Mouse (Mus musculus): ENCODE data around the gene Ptprn.
"Not testable (repeated sequence)": the region's sequence is repeated elsewhere in the genome, so short reads cannot be mapped to it uniquely, and the experiment has no call there.

The Ptprn gene

GRCm38 (mm10) chr1:75244175-75244826, 20.0 kb downstream of the Ptprn start:
- peaks cover 2% of the 10 kb centered on the region; the same call in 1 of the 2 replicates for H3K36me3 ChIP-seq (ENCODE audit: control insufficient read depth, insufficient read depth, low read length, poor library complexity, severe bottlenecking)
- no peaks in the 10 kb centered on the region for H3K27me3 ChIP-seq (ENCODE audit: control insufficient read depth, insufficient read depth, low read length, poor library complexity, severe bottlenecking)
- no peak for DNase-seq (ENCODE audit: low read depth, low spot score)

- DNase-seq (ENCODE audit: low read depth, low spot score) = no peak
- H3K36me3 ChIP-seq (ENCODE audit: control insufficient read depth, insufficient read depth, low read length, poor library complexity, severe bottlenecking) = peaks cover 2% of the 10 kb centered on the region; the same call in 1 of the 2 replicates
- H3K27me3 ChIP-seq (ENCODE audit: control insufficient read depth, insufficient read depth, low read length, poor library complexity, severe bottlenecking) = no peaks in the 10 kb centered on the region
Measured at GRCm38 (mm10) chr1:75243411-75243810, 20.9 kb downstream of the Ptprn start.

GRCm38 (mm10) chr1:75239591-75239990, 24.7 kb downstream of the Ptprn start:
- no peak for DNase-seq (ENCODE audit: low read depth, low spot score)
- Histone ChIP-seq H3K27me3 (ENCODE audit: control insufficient read depth, insufficient read depth, low read length, poor library complexity, severe bottlenecking) (no peaks in the 10 kb centered on the region), H3K36me3 (ENCODE audit: control insufficient read depth, insufficient read depth, low read length, poor library complexity, severe bottlenecking) (peaks cover 2% of the 10 kb centered on the region; the same call in 1 of the 2 replicates)

- Histone ChIP-seq H3K27me3 (ENCODE audit: control insufficient read depth, insufficient read depth, low read length, poor library complexity, severe bottlenecking) (no peaks in the 10 kb centered on the region), H3K36me3 (ENCODE audit: control insufficient read depth, insufficient read depth, low read length, poor library complexity, severe bottlenecking) (peaks cover 2% of the 10 kb centered on the region; the same call in 1 of the 2 replicates)
- peak; percentile 96 for DNase-seq (ENCODE audit: low read depth, low spot score)
Measured at GRCm38 (mm10) chr1:75236117-75237050, 27.9 kb downstream of the Ptprn start, which contains the start of gene Dnajb2. TSS of gene Dnajb2 (plus strand) at chr1:75236406.

- Histone ChIP-seq H3K36me3 (ENCODE audit: control insufficient read depth, insufficient read depth, low read length, poor library complexity, severe bottlenecking) (peaks cover 2% of the 10 kb centered on the region; the same call in 1 of the 2 replicates), H3K27me3 (ENCODE audit: control insufficient read depth, insufficient read depth, low read length, poor library complexity, severe bottlenecking) (no peaks in the 10 kb centered on the region)
- DNase-seq (ENCODE audit: low read depth, low spot score) = peak; percentile 89
Measured at GRCm38 (mm10) chr1:75234606-75235005, 29.7 kb downstream of the Ptprn start.

- DNase-seq (ENCODE audit: low read depth, low spot score); H3K27me3 ChIP-seq (ENCODE audit: control insufficient read depth, insufficient read depth, low read length, poor library complexity, severe bottlenecking); H3K36me3 ChIP-seq (ENCODE audit: control insufficient read depth, insufficient read depth, low read length, poor library complexity, severe bottlenecking): not testable (repeated sequence)
Measured at GRCm38 (mm10) chr1:75232489-75232888, 31.8 kb downstream of the Ptprn start.

- H3K36me3 ChIP-seq (ENCODE audit: control insufficient read depth, insufficient read depth, low read length, poor library complexity, severe bottlenecking) = no peaks in the 10 kb centered on the region
- H3K27me3 ChIP-seq (ENCODE audit: control insufficient read depth, insufficient read depth, low read length, poor library complexity, severe bottlenecking) = no peaks in the 10 kb centered on the region
- DNase-seq (ENCODE audit: low read depth, low spot score) = no peak
Measured at GRCm38 (mm10) chr1:75231664-75232152, 32.6 kb downstream of the Ptprn start, which contains the start of gene A630095N17Rik. TSS of gene A630095N17Rik (minus strand) at chr1:75232102.

- no peaks in the 10 kb centered on the region for H3K27me3 ChIP-seq (ENCODE audit: control insufficient read depth, insufficient read depth, low read length, poor library complexity, severe bottlenecking)
- no peaks in the 10 kb centered on the region for H3K36me3 ChIP-seq (ENCODE audit: control insufficient read depth, insufficient read depth, low read length, poor library complexity, severe bottlenecking)
- no peak for DNase-seq (ENCODE audit: low read depth, low spot score)
Measured at GRCm38 (mm10) chr1:75231224-75231623, 33.1 kb downstream of the Ptprn start.

- Histone ChIP-seq H3K27me3 (ENCODE audit: control insufficient read depth, insufficient read depth, low read length, poor library complexity, severe bottlenecking) (no peaks in the 10 kb centered on the region), H3K36me3 (ENCODE audit: control insufficient read depth, insufficient read depth, low read length, poor library complexity, severe bottlenecking) (no peaks in the 10 kb centered on the region)
- no peak for DNase-seq (ENCODE audit: low read depth, low spot score)
Measured at GRCm38 (mm10) chr1:75230335-75230994, 33.8 kb downstream of the Ptprn start.

GRCm38 (mm10) chr1:75229158-75229557, 35.1 kb downstream of the Ptprn start:
- Histone ChIP-seq H3K36me3 (ENCODE audit: control insufficient read depth, insufficient read depth, low read length, poor library complexity, severe bottlenecking) (no peaks in the 10 kb centered on the region), H3K27me3 (ENCODE audit: control insufficient read depth, insufficient read depth, low read length, poor library complexity, severe bottlenecking) (no peaks in the 10 kb centered on the region)
- DNase-seq (ENCODE audit: low read depth, low spot score) = no peak

- H3K36me3 ChIP-seq (ENCODE audit: control insufficient read depth, insufficient read depth, low read length, poor library complexity, severe bottlenecking) = no peaks in the 10 kb centered on the region
- no peaks in the 10 kb centered on the region for H3K27me3 ChIP-seq (ENCODE audit: control insufficient read depth, insufficient read depth, low read length, poor library complexity, severe bottlenecking)
- no peak for DNase-seq (ENCODE audit: low read depth, low spot score)
Measured at GRCm38 (mm10) chr1:75227653-75228052, 36.6 kb downstream of the Ptprn start.

- DNase-seq (ENCODE audit: low read depth, low spot score) = no peak
- no peaks in the 10 kb centered on the region for H3K27me3 ChIP-seq (ENCODE audit: control insufficient read depth, insufficient read depth, low read length, poor library complexity, severe bottlenecking)
Measured at GRCm38 (mm10) chr1:75226138-75226537, 38.2 kb downstream of the Ptprn start.

GRCm38 (mm10) chr1:75225473-75225872, 38.8 kb downstream of the Ptprn start:
- H3K36me3 ChIP-seq (ENCODE audit: control insufficient read depth, insufficient read depth, low read length, poor library complexity, severe bottlenecking) = no peaks in the 10 kb centered on the region
- H3K27me3 ChIP-seq (ENCODE audit: control insufficient read depth, insufficient read depth, low read length, poor library complexity, severe bottlenecking) = no peaks in the 10 kb centered on the region
- DNase-seq (ENCODE audit: low read depth, low spot score) = no peak

More at GRCm38 (mm10) chr1:75226138-75226537, 38.2 kb downstream of the Ptprn start:
- no peaks in the 10 kb centered on the region for H3K36me3 ChIP-seq (ENCODE audit: control insufficient read depth, insufficient read depth, low read length, poor library complexity, severe bottlenecking)

- peak; percentile 42 for DNase-seq (ENCODE audit: low read depth, low spot score)
- Histone ChIP-seq H3K27me3 (ENCODE audit: control insufficient read depth, insufficient read depth, low read length, poor library complexity, severe bottlenecking) (no peaks in the 10 kb centered on the region), H3K36me3 (ENCODE audit: control insufficient read depth, insufficient read depth, low read length, poor library complexity, severe bottlenecking) (no peaks in the 10 kb centered on the region)
Measured at GRCm38 (mm10) chr1:75223532-75223931, 40.8 kb downstream of the Ptprn start.
